Mouse (Mus musculus): ENCODE data around the gene Rufy2.

Rufy2 gene

DNA sequence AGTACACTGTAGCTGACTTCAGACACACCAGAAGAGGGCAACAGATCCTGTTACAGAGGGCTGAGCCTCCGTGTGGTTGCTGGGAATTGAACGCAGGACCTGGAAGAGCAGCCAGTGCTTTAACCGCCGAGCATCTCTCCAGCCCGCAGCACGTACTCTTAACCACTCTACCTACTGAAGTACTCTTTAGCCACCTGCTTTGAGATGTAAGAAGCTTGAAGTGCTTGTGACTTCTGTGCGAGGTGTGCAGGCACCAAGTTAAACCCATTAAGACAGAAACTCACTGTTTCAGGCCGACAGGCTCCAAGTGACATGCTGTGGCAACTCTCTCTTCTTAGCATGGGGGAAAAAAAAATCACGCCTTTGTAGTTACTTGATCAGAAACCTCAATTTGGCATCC, 34.1 kb downstream of the Rufy2 start:
- DNase-seq (ENCODE audit: low read depth, low spot score) = no peak

DNA sequence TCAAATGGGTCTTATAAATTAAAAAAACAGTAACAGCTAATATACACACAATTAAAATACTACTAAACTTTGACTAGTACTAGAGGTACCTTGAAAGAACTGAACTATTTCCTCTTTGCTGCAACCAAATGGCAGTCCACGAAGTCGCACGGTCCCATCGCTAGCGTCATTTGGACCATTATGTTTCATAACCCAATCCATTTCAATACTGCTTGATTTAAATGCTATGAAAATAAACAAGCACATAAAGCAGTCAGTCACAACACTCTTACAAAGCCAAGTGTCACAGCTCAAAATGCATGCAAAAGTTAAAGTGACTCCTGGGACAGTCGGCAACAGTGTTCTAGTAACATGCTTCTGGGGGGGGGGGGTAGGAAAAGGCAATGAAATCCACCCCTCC, 39.3 kb downstream of the Rufy2 start:
- no peak for DNase-seq (ENCODE audit: low read depth, low spot score)

DNA sequence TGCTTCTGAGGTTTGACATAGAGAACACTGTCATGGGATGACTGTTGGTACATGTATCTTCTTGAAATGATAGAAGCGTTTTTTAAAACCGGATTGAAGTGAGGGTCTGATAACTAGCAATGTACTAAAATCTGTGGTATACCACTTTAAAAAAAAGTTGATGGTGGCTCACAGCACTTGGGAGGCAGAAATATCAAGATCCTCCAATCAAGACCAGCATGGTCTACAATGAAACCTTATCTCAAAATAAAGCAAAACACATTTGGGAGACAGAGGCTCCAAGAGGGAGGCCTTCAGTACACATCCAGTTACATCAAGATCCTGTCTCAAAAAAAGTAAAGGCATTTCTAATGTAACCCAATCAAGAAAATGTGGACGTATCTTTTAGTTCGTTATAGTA, 41.7 kb downstream of the Rufy2 start:
- DNase-seq (ENCODE audit: low read depth, low spot score) = no peak

DNA sequence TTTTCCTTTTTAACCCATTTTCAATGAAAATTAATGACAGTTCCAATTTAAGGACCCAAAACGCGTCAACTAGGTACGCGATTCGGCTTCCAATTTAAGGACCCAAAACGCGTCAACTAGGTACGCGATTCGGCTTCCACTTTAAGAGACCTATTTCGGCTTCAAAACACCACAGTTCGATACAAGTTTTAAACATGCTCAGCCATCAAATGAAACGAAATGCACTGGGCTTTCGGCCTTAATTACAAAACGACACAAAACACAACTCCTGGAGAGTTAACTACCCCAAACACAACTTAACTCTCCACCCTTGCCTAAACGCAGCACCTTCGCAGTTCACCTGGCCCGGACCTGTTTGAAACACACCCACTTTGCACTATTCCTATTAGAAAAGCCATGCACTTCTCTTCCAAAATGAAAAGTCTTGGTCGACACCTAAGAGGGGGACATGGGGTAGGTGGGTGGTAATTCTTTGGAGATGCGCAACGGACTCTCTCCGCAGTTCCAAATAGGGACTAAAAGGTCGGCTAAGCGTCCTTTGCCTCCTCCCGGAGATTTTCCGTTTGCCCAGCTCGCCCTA, 42.6 kb downstream of the Rufy2 start:
- no peak for DNase-seq (ENCODE audit: low read depth, low spot score)

DNA sequence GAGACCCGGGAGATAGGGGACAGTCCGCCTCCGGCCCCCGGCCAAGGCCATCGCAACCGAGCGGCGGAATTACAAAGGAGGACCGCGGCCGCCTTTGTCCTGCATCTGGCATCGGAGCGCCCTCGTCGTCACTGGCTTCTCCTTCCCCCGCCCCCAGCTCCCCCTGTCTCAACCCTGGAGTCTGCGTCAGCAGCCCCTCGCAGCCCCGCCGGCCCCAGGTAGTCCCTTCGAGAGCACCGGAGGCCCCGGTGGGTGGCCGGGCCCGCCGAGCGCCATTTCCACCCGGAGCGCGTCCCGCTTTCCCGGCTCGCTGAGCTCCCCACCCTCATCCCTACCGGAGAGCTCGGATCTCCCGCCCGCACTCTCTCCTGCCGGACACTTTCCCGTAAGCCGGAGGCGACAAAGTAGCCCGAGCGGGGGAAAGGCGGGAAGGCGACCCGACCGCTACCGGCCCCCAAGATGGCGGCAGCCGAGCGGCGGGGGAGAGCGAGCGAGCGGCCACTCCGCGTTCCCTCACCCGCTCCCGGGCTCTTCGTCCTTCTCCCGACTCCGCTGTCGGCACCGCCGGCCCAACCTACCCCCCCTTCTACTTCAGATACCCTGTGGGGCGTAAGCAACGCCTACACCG, 43.2 kb downstream of the Rufy2 start:
- DNase-seq (ENCODE audit: low read depth, low spot score) = peak; percentile 71

DNA sequence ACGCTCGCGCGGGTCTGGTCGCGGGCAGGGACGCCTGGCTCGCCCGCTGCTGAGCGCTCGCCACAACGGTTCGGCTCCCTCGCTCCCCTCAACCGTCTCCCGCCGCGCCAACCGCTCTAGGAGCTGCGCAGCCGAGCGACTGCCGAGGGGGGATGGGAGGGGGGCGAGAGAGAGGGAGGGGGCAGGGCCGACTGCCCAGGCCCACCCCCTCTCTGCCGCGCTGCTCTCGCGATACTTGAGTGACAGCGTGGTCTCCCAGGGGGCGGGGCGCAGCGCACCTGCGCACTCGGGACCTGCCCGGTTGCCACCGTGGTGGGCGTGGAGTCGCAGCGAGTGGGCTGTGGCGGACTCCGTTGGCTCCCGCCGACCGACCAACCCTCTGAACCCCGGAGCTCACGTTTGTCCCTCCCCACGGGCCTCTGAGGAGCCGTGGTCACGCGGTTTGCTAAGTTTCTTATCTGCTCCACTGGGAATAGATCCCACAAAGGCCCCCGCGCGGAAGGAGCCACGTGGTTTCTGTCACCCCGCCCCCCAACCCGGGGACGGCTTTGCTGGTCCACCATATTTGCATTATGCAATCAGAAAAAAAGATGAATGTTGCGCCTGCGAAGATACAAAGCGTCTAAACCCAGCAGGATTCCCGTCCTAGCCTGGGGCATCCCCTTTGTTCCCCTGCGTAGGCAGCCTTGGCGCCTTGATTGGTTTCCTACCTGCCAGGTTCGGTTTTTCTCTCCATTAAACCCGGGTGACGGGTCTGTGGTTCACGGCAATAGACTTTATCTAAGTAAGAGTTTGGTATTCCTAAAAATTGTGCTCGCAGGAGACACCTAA, 43.9 kb downstream of the Rufy2 start, which contains the start of the genes Hnrnph3 and Pbld2:
TSS of gene Hnrnph3 (minus strand) at position 469 of the 831 bp plus-strand sequence.
TSS of gene Pbld2 (plus strand) at position 567 of the 831 bp plus-strand sequence.
- DNase-seq (ENCODE audit: low read depth, low spot score) = peak; percentile 98

DNA sequence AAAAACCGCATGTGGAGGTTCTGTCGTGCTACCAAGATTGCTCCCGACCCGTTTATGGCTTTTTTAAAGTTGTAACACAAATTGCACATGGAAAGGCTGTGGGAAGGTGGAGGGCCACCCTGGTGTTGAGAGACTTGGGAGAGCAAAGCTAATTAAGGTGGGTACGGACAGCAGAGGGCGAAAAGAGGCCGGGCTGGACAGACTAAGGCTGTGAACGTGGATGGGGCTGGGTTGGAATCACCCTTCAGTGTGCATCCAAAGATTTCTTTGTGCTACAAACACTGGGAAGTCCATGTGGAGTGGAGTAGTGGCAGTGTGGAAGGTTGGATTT, 44.5 kb downstream of the Rufy2 start:
- no peak for DNase-seq (ENCODE audit: low read depth, low spot score)

DNA sequence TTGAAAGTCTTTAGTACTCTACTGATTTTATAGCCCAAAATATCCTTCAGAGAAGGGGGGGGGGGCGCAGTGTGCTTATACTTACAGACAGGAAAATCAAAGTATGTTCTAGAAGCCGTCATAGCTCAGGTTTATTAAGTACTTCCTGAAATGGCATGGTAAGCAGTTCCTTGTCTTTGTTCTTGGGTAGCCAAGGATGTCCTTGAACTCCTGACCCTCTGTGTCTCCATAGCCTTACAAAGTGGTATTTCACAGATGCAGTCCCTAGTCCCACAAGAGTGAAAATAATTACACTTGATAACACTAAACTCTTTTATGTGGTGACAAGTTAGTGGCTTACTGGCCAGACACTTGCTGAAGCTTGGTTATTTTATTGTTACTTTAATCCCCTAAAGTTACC, 45.0 kb downstream of the Rufy2 start:
- DNase-seq (ENCODE audit: low read depth, low spot score) = peak; percentile 14

DNA sequence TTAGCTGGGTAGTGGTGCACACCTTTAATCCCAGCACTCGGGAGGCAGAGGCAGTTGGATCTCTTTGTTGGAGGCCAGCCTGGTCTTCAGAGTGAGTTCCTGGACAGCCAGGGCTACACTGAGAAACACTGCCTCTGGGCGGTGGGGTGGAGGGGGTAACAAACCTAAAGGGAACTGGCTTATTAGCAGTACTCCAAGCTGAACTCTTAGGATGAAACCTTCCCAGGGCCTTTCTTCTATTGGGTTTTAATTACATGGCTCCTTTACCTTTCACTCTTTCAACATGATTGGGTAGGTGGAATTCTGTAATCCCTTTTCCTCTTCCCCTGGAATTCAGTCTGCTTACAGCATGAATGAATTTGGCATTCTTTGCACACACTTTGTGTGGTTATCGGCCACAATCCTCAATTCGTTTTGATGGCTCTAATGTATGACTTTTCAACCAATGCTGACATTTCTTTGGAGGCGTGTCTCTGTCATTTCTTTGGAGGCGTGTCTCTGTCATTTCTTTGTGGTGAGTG, 45.5 kb downstream of the Rufy2 start:
- peak; percentile 17 for DNase-seq (ENCODE audit: low read depth, low spot score)

DNA sequence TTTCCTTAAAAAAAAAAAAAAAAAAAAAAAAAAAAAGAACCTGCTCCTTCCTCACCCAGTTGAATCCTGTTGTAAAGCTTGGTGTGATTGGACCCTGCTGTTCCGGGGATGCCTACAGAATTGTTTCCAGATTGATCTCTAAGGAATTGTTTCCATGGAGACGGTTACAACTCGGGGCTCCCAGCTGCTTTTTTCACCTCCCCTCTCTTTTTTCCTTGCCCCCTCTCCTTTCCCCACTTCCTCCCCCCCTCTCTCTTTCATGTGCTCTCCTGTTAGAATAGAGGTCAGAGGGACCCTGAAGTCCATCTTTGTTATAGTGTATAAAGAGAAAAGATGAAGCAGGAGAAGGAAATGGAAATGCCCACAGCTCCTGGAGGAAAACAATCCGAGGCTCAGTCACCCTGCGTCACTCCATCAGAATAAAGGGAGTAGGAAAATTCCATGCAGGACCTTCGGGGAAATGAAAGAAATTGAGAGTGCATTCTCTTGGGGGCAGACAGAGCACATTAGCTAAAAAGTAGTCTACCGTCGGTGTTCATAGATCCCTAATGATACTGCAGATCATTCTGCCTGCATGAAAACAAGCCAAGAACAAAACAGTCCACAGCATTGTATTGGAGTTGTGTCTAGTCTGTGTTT, 46.3 kb downstream of the Rufy2 start:
- no peak for DNase-seq (ENCODE audit: low read depth, low spot score)

DNA sequence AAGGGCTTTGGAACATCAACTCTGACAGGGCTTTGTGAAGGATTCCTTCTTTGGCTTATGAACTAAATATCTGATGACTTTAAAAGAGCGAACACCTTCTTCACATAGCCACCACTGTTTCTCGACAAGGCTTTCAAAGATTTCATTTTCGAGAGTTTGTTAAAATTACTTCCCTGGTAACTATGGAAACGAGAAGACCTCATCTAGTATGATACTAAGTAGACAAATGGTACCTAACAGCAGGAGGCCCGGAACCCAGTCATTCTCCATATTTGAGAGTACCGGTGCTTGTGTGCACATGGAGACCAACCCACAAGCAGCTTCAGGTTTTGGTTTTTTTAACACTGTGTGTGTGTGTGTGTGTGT, 46.8 kb downstream of the Rufy2 start:
- no peak for DNase-seq (ENCODE audit: low read depth, low spot score)

DNA sequence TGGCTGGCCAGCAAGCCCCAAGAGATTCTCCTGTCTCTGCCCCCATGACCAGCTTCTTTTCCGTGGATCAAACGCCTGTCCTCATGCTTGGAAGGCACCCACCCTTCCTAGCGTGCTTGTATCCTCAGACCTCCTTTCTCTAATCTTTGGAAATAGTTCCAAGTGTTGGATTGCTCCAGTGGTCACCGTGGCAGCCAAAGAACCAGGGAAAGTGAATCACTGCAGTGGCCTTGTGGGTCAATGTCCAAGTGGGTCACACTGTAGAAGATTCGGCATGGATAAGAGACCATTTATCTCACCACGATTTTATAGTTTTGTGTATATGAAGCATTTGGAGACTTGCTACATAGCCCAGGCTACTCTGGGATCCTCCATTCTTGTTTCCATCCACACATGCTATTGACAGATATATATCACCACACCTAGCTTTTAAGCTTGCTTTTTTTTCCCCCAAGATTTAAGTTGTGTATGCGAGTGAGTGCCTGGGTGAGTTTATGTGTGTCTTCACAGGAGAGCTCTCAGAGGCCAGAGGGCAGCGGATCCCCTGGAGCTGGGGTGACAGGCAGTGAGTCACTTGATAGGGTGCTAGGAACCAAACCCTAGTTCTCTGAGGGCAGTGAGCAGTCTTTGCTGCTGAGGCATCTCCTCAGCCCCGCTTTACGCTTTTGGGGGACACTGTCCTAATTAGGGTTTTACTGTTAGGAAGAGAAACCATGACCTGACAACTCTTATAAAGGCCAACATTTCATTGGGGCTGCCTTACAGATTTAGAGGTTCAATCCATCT, 47.5 kb downstream of the Rufy2 start:
- no peak for DNase-seq (ENCODE audit: low read depth, low spot score)

DNA sequence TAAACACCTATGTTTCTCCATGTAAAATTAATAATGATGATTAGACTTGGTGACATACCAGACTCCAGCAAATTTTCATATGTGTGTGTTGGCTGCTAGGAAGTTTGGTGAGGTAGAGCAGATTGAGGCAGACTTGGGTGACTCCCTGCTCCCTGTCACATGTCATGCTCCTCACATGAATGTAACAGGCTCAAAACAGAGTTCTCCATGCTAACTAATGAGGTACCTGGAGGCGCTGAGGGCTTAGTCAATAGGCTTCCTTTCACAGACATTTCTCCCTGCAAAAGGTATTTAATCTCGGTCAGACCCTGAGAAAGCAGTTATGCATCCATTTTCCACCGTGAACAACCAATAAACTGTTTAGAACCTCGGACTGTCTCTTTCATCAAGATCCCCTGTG, 48.4 kb downstream of the Rufy2 start:
- no peak for DNase-seq (ENCODE audit: low read depth, low spot score)

DNA sequence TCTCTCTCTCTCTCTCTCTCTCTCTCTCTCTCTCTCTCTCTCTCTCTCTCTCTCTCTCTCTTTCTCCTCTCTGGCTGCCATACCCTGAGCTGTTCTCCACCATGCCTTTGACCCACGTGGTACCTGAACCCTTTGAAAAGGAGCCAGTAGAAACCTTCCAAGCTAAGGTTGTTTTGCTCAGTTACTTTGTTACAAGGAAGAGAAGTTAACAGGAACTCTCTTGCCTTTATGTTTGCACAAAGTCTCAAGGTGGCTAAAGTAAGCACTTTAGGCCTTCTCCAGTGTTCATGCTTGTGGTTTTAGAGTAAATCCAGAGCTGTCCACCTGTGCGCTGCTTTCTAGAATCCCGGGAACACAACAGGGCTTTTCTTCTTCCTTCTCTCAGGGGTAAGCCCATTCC, 52.2 kb downstream of the Rufy2 start:
- no peak for DNase-seq (ENCODE audit: low read depth, low spot score)

DNA sequence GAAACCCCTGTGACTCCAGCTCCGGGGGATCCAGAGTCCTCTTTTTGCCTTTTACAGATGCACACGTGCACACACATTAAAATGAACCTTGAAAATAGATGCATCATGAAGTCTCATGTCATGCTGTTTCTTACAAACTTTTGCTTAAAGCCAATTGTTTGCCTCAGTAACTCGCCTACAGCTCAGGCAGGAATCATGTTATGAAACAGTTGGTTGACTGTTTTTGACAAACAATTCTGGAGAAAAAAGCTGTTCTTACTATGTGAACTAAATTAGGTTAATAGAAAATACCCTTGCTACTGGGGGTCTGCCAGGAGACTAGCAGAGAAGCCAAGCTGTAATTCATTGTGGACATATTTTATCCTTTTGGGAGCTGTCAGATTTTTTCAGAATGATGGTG, 52.9 kb downstream of the Rufy2 start:
- no peak for DNase-seq (ENCODE audit: low read depth, low spot score)

DNA sequence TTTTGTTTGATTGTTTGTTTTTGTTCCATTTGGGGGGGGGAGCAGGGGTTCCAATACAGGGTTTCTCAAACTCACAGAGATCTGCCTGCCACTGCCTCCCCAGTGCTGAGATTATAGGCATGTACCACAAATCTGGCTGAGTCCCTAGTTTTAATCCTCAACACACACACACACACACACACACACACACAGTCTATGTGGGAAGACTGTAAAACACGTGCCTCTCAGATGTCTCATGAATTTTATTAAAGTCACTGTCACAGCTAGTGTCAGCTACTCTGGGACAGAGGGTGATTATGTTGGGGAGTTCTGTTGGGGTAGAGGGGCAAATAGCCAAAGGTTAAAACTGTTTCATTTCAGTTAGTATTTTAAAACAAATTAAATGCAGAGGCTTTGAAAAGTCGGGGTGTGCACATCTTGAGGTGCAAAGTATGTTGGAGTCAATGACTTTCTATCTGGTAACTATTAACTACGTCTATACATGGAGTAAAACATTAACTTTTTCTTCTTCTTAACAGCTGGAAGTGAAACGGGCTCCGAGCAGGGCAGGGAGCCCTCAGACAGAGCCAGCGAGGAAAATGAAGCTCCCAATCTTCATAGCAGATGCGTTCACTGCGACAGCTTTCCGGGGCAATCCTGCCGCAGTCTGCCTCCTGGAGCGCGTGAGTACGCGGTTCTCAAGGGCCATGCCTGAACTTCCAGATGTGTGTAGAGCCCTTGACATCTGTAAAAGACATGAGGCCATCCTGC, 58.7 kb downstream of the Rufy2 start:
- DNase-seq (ENCODE audit: low read depth, low spot score) = no peak

DNA sequence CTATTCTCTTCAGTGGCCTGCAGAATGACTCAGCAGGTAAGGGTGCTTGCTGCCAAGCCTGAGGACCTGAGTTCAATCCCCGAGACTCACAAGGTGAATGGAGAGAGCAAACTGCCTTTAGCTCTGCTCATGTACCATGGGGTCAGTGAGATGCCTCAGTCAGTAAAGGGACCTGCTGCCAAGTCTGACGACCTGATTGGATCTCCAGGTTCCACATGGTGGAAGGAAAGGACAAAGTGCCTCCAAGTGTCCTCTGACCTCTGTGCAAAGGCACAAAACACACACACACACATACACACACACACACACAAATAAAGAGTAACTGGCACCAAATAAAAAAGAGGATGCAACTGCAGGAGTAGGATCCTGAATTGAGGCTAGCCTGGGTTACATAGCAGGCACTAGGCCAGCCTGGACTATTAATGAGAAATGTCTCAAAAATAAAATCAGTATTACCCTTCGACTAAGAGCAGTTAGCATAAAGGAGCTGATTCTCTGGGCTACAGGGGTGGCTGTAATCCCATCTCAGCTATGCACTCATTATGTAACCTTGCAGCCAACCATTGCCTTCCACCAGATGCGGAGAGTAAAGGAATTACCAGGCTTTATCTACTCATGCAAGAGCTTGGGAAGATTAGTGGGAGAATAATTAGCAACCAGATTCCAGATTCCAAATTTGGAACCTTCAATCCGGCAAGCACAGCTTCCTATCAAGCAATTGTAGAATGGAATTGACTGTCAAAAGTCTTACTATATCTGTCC, 60.0 kb downstream of the Rufy2 start:
- no peak for DNase-seq (ENCODE audit: low read depth, low spot score)

DNA sequence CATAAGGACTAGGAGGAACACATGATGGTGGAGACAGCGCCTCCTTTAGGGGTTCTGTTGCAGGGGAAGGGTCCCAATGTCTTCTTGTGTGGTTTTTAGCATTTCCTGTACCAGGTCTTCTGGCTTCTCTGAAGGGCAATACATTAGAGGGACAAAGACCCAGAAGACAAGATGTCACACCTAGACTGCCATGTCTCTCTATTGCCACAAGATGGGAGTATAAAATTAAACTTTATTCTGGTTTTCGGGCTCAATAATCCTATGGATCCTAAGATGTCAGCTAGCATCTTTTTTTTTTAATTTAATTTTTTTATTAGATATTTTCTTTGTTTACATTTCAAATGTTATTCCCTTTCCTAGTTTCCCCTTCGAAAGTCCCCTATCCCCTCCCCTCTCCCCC, 63.1 kb downstream of the Rufy2 start:
- DNase-seq (ENCODE audit: low read depth, low spot score) = no peak

DNA sequence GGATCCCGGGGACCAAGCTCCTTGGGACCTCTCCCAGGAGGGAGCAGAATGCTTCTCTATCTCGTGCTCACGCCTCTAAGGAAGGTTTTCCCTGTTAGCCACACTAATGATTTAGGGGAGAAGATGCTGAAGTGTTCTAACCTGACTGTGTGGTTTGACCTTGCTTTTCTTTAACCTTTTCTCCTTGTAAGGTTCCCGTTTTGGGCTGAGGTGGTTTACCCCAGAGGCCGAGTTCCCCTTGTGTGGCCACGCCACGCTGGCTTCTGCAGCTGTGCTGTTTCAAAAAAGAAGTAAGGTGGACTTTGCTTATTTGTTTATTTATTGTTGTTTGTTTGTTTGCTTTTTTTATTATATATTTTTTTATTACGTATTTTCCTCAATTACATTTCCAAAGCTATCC, 67.7 kb downstream of the Rufy2 start:
- no peak for DNase-seq (ENCODE audit: low read depth, low spot score)

DNA sequence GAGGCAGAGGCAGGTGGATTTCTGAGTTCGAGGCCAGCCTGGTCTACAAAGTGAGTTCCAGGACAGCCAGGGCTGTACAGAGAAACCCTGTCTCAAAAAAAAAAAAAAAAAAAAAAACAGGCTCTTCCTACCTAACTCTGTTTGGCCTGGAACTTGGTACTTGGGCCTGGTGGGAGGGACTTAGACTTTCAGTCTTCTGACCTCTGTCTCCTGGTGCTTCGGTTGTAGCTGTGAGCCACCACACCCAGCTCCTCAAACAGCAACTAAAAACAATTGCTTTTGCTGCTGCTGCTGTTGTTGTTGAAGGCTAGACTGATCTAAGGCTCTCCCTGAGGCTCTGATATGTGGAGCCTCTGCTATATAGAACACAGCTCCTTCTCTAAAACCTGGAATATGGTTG, 69.1 kb downstream of the Rufy2 start:
- DNase-seq (ENCODE audit: low read depth, low spot score) = no peak
